Mouse (Mus musculus) midbrain, embryonic 11.5 days (tissue): ENCODE data around the gene Arsk. TPM values are rescaled to one million over a fixed set of nuclear protein-coding genes. Genes with fewer than 3 reads are reported as not detected.

Experiments
- ATAC-seq: fragments of 200-750 bp; cut with Nextera tagmentation; 2 replicates; pipeline ENCODE4 v1.8.0; 2017; ENCODE audit warnings: moderate TSS enrichment, moderate library complexity; ENCODE audit not compliant: low FRiP score
- DNase-seq: peaks from one replicate; pipeline ENCODE4 v3.0.0; 2015; ENCODE audit warnings: low spot score; ENCODE audit errors: missing footprints
- H3K27ac ChIP-seq: fragments of 300-500 bp; sonication (generic); 2 replicates; pipeline ENCODE4 v1.5.1; 2014; ENCODE audit warnings: low read depth, low read length
- H3K27me3 ChIP-seq: fragments of 300-500 bp; sonication (generic); 2 replicates; pipeline ENCODE4 v1.6.1; 2014; ENCODE audit warnings: mild to moderate bottlenecking, low read length, moderate library complexity, mixed read lengths; ENCODE audit not compliant: control insufficient read depth, insufficient read depth
- H3K36me3 ChIP-seq: fragments of 300-500 bp; sonication (generic); 2 replicates; pipeline ENCODE4 v1.6.1; 2014; ENCODE audit warnings: mild to moderate bottlenecking, low read length, moderate library complexity, mixed read lengths; ENCODE audit not compliant: control insufficient read depth, insufficient read depth
- H3K4me1 ChIP-seq: fragments of 300-500 bp; sonication (generic); 2 replicates; pipeline ENCODE4 v1.6.1; 2014; ENCODE audit warnings: low read length; ENCODE audit not compliant: control insufficient read depth, insufficient read depth
- H3K4me2 ChIP-seq: fragments of 300-500 bp; sonication (generic); 2 replicates; pipeline ENCODE4 v1.6.1; 2014; ENCODE audit warnings: mild to moderate bottlenecking, moderate library complexity
- H3K4me3 ChIP-seq: fragments of 300-500 bp; sonication (generic); 2 replicates; pipeline ENCODE4 v1.5.1; 2014; ENCODE audit warnings: low read depth, low read length
- H3K9ac ChIP-seq: fragments of 300-500 bp; sonication (generic); 2 replicates; pipeline ENCODE4 v1.6.1; 2014; ENCODE audit warnings: low read length
- H3K9me3 ChIP-seq: fragments of 300-500 bp; sonication (generic); 2 replicates; pipeline ENCODE4 v1.6.1; 2016; ENCODE audit warnings: low read length; ENCODE audit not compliant: control insufficient read depth
- WGBS: fragments of 180-500 bp; shearing (Covaris S2); extraction: QIAGEN DNeasy Blood & Tissue Kit; methylation state at CpG from one replicate; pipeline ENCODE4 v1.1.7; 2014; 5-methylcytosine and 5-hydroxymethylcytosine counted together
- polyA plus RNA-seq: library from polyadenylated mRNA; unstranded; fragments of >200 nt; fragmentation: Nextera tagmentation; extraction: Ambion mirVana; gene quantifications from 2 replicates; pipeline ENCODE4 v1.2.1, GENCODE M21; 2014

The Arsk gene
- polyA plus RNA-seq, 1 experiment from 2014 or later, result 5.3 TPM

DNA sequence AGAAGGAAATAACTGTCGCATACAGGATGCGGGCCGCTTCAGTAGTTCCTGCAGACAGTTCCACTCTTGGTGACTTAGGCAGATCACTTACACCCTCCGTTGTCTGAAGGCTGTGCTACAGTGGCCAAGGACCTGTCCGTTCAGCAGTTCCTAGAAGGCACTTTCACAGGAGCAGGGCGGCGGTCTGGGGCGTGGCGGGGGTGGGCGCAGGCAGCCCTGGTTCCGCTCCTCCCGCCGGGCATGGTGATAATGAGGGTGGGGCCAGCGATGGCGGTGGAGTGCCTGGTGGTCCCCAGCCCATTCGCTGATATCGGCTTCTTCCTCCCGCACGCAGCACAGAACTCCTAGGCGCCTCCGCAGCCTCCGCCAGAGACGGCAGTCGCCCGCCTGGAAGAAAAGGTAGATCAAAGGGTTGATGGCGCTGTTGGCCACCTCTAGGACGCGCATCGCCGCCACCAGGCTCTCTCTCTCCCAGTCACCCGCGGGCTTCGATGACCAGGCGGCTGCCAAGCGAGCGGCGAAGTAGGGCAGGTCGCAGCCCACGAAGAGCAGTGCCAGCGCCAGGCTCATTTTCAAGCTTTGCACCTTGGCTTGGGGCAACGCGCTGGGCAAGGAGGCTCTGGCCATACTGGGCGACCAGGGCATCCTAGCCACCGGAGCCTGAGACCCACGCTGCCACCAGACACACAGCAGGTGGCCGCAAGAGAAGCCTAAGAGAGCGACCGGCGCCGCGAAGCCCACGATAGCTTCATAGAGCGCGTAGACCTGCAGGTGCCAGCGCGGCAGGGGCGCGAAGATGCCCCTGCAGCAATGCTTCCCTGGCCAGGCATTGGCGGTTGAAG, 42.8 kb downstream of the Arsk start:
- Histone ChIP-seq H3K9ac (peak overlapping the region; percentile 39), H3K36me3 (no peaks in the 10 kb centered on the region), H3K4me1 (peaks cover 2% of the 10 kb centered on the region; the same call in 1 of the 2 replicates), H3K4me3 (peak overlapping the region; percentile 52), H3K27me3 (peaks cover 29% of the 10 kb centered on the region), H3K27ac (no peak overlapping the region), H3K4me2 (peak overlapping the region; percentile 99), H3K9me3 (no peaks in the 10 kb centered on the region)
- ATAC-seq (peak; percentile 64), DNase-seq (peak; percentile 93)
- WGBS, result under 1% methylated on average over 59 of the region's 59 CpGs

- ATAC-seq (no peak), DNase-seq (no peak)
- Histone ChIP-seq H3K4me1 (no peaks in the 10 kb centered on the region), H3K27me3 (no peaks in the 10 kb centered on the region), H3K4me2 (no peak overlapping the region), H3K36me3 (no peaks in the 10 kb centered on the region), H3K9me3 (no peaks in the 10 kb centered on the region), H3K9ac (no peak overlapping the region), H3K27ac (no peak overlapping the region), H3K4me3 (no peak overlapping the region)
These were observed 53.5 kb downstream of the Arsk start for GRCm38 (mm10) chr13:76044971-76045370.

GRCm38 (mm10) chr13:76042455-76042854, 56.0 kb downstream of the Arsk start:
- ATAC-seq, result no peak
- Histone ChIP-seq H3K27me3 (no peaks in the 10 kb centered on the region), H3K9me3 (no peaks in the 10 kb centered on the region), H3K9ac (no peak overlapping the region), H3K4me2 (no peak overlapping the region), H3K27ac (no peak overlapping the region), H3K36me3 (no peaks in the 10 kb centered on the region), H3K4me1 (no peaks in the 10 kb centered on the region), H3K4me3 (no peak overlapping the region)
- DNase-seq, result no peak
- WGBS, result 60% methylated on average over 1 of the region's 1 CpGs

GRCm38 (mm10) chr13:76024588-76024987, 73.9 kb downstream of the Arsk start:
- no peak overlapping the region for H3K4me2 ChIP-seq
- WGBS, result 93% methylated on average over 3 of the region's 3 CpGs
- H3K4me3 ChIP-seq, result no peak overlapping the region
- H3K9ac ChIP-seq, result no peak overlapping the region
- H3K27me3 ChIP-seq, result no peaks in the 10 kb centered on the region
- no peak for DNase-seq
- H3K27ac ChIP-seq, result no peak overlapping the region
- H3K36me3 ChIP-seq, result no peaks in the 10 kb centered on the region
- ATAC-seq, result no peak
- no peaks in the 10 kb centered on the region for H3K4me1 ChIP-seq
- H3K9me3 ChIP-seq, result no peaks in the 10 kb centered on the region

GRCm38 (mm10) chr13:76021782-76022181, 76.7 kb downstream of the Arsk start:
- WGBS, result 90% methylated on average over 2 of the region's 2 CpGs
- Histone ChIP-seq H3K9ac (no peak overlapping the region), H3K4me3 (no peak overlapping the region), H3K4me1 (peaks cover 4% of the 10 kb centered on the region; the same call in 1 of the 2 replicates), H3K27ac (no peak overlapping the region), H3K9me3 (no peaks in the 10 kb centered on the region), H3K36me3 (no peaks in the 10 kb centered on the region), H3K4me2 (no peak overlapping the region), H3K27me3 (no peaks in the 10 kb centered on the region)
- DNase-seq (no peak), ATAC-seq (no peak)

DNA sequence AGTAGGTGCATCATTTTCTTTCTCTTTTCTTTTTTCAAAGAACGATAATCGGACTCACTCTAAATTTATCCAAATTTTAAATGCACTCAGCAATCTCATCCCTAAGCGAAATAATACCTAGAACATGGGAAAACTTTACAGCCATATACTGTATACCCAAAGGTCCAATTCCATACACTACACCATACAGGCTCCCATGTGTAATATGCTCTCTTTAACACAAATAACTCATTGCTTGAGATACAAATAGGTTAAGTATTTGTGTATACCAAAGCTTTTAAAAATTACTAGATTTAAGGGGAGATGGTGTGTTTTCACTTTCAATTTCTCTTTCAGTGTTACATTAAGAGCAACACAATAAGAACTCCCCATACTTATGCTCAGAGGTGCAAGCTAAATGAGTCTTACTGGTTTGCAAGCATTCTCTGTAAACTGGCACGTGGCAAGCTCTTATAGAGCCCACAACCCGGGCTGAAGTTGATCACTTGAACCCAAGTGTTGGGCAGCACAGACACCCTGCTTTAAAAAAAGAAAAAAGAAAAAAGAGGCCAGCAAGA, 79.5 kb downstream of the Arsk start:
- H3K9ac ChIP-seq, result peak overlapping the region; percentile 49; the same call in 1 of the 2 replicates
- no peak overlapping the region for H3K27ac ChIP-seq
- H3K4me3 ChIP-seq, result peak overlapping the region; percentile 50

DNA sequence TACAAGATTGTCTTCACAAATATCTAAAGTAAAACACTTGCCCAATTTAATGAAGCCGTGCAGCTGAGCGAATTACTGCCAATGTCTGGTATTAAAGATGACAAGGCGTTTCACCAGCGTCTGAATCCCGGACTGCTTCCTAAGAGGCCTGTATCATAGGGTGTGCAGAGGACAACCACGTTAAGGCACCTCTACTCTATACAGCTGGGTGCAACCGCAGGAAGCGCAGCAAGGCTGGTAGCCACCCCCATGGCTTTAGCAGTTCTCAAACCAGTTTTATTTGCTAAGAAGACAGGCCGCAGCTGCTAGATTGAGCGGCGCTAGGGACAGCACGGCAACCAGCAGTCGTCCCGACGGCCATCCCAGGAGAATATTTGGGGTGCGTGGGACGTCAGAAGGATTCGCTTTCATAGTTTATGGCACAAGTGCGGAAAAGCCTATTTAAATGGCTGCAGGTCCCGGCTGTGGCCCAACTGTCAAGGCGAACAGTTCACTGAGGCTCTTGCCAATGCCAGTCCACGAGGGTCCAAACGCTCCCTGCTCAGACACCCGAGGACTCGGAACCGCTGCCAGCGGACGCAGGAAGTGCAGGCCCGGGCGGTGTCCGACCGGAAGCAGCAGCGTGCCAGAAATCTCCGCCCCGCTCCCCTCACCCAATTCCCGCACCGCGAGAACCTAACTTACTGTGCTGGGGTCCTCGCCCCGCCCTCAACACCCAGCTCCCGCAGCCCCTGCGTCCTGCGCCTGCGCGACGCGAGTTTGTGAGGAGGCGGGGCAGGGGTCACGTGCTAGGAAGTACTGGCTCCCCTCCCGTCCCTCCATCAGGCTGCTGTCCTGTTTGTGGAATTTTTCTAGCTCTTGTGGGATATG, 80.3 kb downstream of the Arsk start, which contains the start of gene Rfesd:
TSS of gene Rfesd (minus strand) at position 746 of the 870 bp plus-strand sequence.
- 1% methylated on average over 50 of the region's 50 CpGs for WGBS
- ATAC-seq, result peak; percentile 100

More for the DNA sequence above, 79.5 kb downstream of the Arsk start:
- WGBS, result 48% methylated on average over 5 of the region's 5 CpGs
- ATAC-seq (peak; percentile 69), DNase-seq (no peak)
- H3K4me2 ChIP-seq, result peak overlapping the region; percentile 44
- H3K36me3 ChIP-seq, result no peaks in the 10 kb centered on the region
- peaks cover 4% of the 10 kb centered on the region; the same call in 1 of the 2 replicates for H3K4me1 ChIP-seq
- H3K9me3 ChIP-seq, result no peaks in the 10 kb centered on the region
- H3K27me3 ChIP-seq, result no peaks in the 10 kb centered on the region

GRCm38 (mm10) chr13:76017465-76017864, 81.0 kb downstream of the Arsk start:
- DNase-seq (no peak), ATAC-seq (no peak)
- peak overlapping the region; percentile 52 for H3K4me2 ChIP-seq

More for the DNA sequence above, 80.3 kb downstream of the Arsk start, which contains the start of gene Rfesd:
- DNase-seq, result peak; percentile 100
- Histone ChIP-seq H3K4me1 (peaks cover 4% of the 10 kb centered on the region; the same call in 1 of the 2 replicates), H3K9me3 (no peaks in the 10 kb centered on the region), H3K27ac (peak within 1 kb of the TSS; percentile 38), H3K27me3 (no peaks in the 10 kb centered on the region), H3K9ac (peak within 1 kb of the TSS; percentile 81), H3K4me2 (peak within 1 kb of the TSS; percentile 52), H3K4me3 (peak within 1 kb of the TSS; percentile 50), H3K36me3 (no peaks in the 10 kb centered on the region)

More at GRCm38 (mm10) chr13:76017465-76017864, 81.0 kb downstream of the Arsk start:
- Histone ChIP-seq H3K36me3 (no peaks in the 10 kb centered on the region), H3K9me3 (no peaks in the 10 kb centered on the region), H3K27ac (peak overlapping the region; percentile 38; the same call in 1 of the 2 replicates), H3K27me3 (no peaks in the 10 kb centered on the region), H3K9ac (peak overlapping the region; percentile 81), H3K4me1 (peaks cover 4% of the 10 kb centered on the region; the same call in 1 of the 2 replicates), H3K4me3 (peak overlapping the region; percentile 50)
- 80% methylated on average over 4 of the region's 4 CpGs for WGBS
